Mouse (Mus musculus): ENCODE results near the gene Gpsm1. TPM values are rescaled to one million over a fixed set of nuclear protein-coding genes. Genes with fewer than 3 reads are reported as not detected.

Gene Gpsm1
- total RNA-seq, 2 experiments from 2014 or later = 14.5 to 14.7 TPM

GRCm38 (mm10) chr2:26311936-26312335, 3.4 kb upstream of the Gpsm1 start:
- DNase-seq = no peak

- no peak for DNase-seq
These were observed 2.5 kb upstream of the Gpsm1 start for GRCm38 (mm10) chr2:26312812-26313211.

- no peak for DNase-seq
These were observed 1.9 kb upstream of the Gpsm1 start for GRCm38 (mm10) chr2:26313394-26313793.

GRCm38 (mm10) chr2:26314281-26315071, 839 bp upstream of the Gpsm1 start:
- peak in 1 of 2 experiments; percentile 49 for DNase-seq

- peak; percentile 41 to 64 for DNase-seq
These were observed 603 bp downstream of the Gpsm1 start for GRCm38 (mm10) chr2:26315925-26316311.

GRCm38 (mm10) chr2:26316576-26317246, 1.4 kb downstream of the Gpsm1 start:
- no peak for DNase-seq

- no peak for DNase-seq
These were observed 2.1 kb downstream of the Gpsm1 start for GRCm38 (mm10) chr2:26317371-26317770.

- DNase-seq = no peak
These were observed 2.8 kb downstream of the Gpsm1 start for GRCm38 (mm10) chr2:26317991-26318672.

- DNase-seq = no peak
These were observed 3.8 kb downstream of the Gpsm1 start for GRCm38 (mm10) chr2:26319109-26319508.

GRCm38 (mm10) chr2:26319519-26320244, 4.4 kb downstream of the Gpsm1 start:
- DNase-seq = no peak

GRCm38 (mm10) chr2:26320245-26321185, 5.2 kb downstream of the Gpsm1 start:
- no peak for DNase-seq

- no peak for DNase-seq
These were observed 8.4 kb downstream of the Gpsm1 start for GRCm38 (mm10) chr2:26323589-26324325.

GRCm38 (mm10) chr2:26324917-26325316, 9.6 kb downstream of the Gpsm1 start:
- DNase-seq = peak; percentile 77 to 84

GRCm38 (mm10) chr2:26325386-26326181, 10.3 kb downstream of the Gpsm1 start:
- peak; percentile 79 to 85 for DNase-seq

GRCm38 (mm10) chr2:26327852-26328251, 12.5 kb downstream of the Gpsm1 start:
- DNase-seq = no peak

- DNase-seq = peak; percentile 80 to 88
These were observed 14.1 kb downstream of the Gpsm1 start for GRCm38 (mm10) chr2:26329402-26329801.

GRCm38 (mm10) chr2:26330056-26330468, 14.7 kb downstream of the Gpsm1 start:
- DNase-seq = no peak

- no peak for DNase-seq
These were observed 15.4 kb downstream of the Gpsm1 start for GRCm38 (mm10) chr2:26330702-26331101.
